Mouse (Mus musculus) c-Kit-negative CD71-positive TER-119-positive erythroid progenitor cells, embryonic 14.5 days (primary cell): ENCODE measurements at regions not wholly inside any gene's neighbourhood (a gene's known extent, or its start where the extent isn't known, plus 50 kb on each side); places are given as distances from the start of the nearest gene placed in this dataset.

Source experiments
- DNase-seq: peaks from one replicate; pipeline ENCODE4 v3.0.0-alpha.2; 2013; ENCODE audit warnings: low read depth, low spot score

DNA sequence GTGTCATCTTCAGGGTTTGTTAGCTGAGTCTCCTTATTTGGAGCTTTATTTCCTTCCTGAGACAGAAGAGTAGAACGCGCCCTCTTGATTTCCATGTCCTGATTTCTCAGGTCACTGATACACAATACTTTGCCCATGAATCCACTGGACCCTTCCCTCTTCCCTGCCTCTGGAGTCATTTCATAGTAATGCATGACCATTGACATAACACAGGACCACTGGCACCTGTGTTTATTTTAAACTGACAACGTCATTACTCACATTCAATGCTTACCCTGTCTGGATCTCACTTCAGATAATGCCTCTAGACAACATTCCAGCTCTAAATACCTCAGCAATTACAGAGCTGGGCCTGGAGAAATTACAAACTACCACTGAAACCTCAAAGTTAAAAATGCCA is 56.8 kb upstream of the Ptgs2 start:
- no peak for DNase-seq

- no peak for DNase-seq
Observed at GRCm38 (mm10) chr1:150041591-150041990, 58.2 kb upstream of the Ptgs2 start.

GRCm38 (mm10) chr1:150033729-150034128 is 66.1 kb upstream of the Ptgs2 start:
- DNase-seq, result no peak

- no peak for DNase-seq
Observed at GRCm38 (mm10) chr1:150031743-150032142, 68.1 kb upstream of the Ptgs2 start.

GRCm38 (mm10) chr1:150027265-150027664 is 66.2 kb upstream of the Pla2g4a start:
- no peak for DNase-seq

GRCm38 (mm10) chr1:150026188-150026587 is 65.1 kb upstream of the Pla2g4a start:
- DNase-seq, result peak; percentile 9

- no peak for DNase-seq
Observed at GRCm38 (mm10) chr1:150015201-150015600, 54.1 kb upstream of the Pla2g4a start.

GRCm38 (mm10) chr1:150012447-150012846 is 51.4 kb upstream of the Pla2g4a start:
- DNase-seq, result no peak
